Mouse (Mus musculus) midbrain, embryonic 10.5 days (tissue): ENCODE results near the gene Eps8l2. TPM values are rescaled to one million over a fixed set of nuclear protein-coding genes. Genes with fewer than 3 reads are reported as not detected.
"Not testable (repeated sequence)": the region's sequence is repeated elsewhere in the genome, so short reads cannot be mapped to it uniquely, and the experiment has no call there.

Experiments
- DNase-seq: peaks from one replicate; pipeline ENCODE4 v3.0.0-alpha.2; 2017; ENCODE audit warnings: low spot score
- H3K27ac ChIP-seq: fragments of 300-500 bp; sonication (generic); replicated peaks from 2 replicates; pipeline ENCODE4 v1.5.1; 2016; ENCODE audit warnings: mild to moderate bottlenecking
- H3K27me3 ChIP-seq: fragments of 300-500 bp; sonication (generic); 2 replicates; pipeline ENCODE4 v1.6.1; 2016; ENCODE audit warnings: low read depth, mild to moderate bottlenecking; ENCODE audit not compliant: poor library complexity, severe bottlenecking
- H3K36me3 ChIP-seq: fragments of 300-500 bp; sonication (generic); 2 replicates; pipeline ENCODE4 v1.6.1; 2016; ENCODE audit warnings: mild to moderate bottlenecking, moderate library complexity
- H3K4me1 ChIP-seq: fragments of 300-500 bp; sonication (generic); 2 replicates; pipeline ENCODE4 v1.6.1; 2016
- H3K4me3 ChIP-seq: fragments of 300-500 bp; sonication (generic); 2 replicates; pipeline ENCODE4 v1.5.1; 2016; ENCODE audit warnings: mild to moderate bottlenecking, moderate library complexity
- H3K9me3 ChIP-seq: fragments of 300-500 bp; sonication (generic); replicated peaks from 2 replicates; pipeline ENCODE4 v1.6.1; 2016; ENCODE audit warnings: mild to moderate bottlenecking
- WGBS: fragments of 180-500 bp; shearing (Covaris S2); methylation state at CpG from one replicate; pipeline ENCODE4 v1.1.7; 2016; 5-methylcytosine and 5-hydroxymethylcytosine counted together
- polyA plus RNA-seq: library from polyadenylated mRNA; unstranded; fragments of >200 nt; fragmentation: Nextera tagmentation; extraction: Ambion mirVana; gene quantifications from 2 replicates; pipeline ENCODE4 v1.2.1, GENCODE M21; 2016

Gene Eps8l2
- polyA plus RNA-seq, 1 experiment from 2014 or later, result 3.8 TPM

- 61% methylated on average over 2 of the region's 2 CpGs for WGBS
- peaks cover 14% of the 10 kb centered on the region for H3K4me1 ChIP-seq
- H3K4me3 ChIP-seq, result no peak overlapping the region
- peaks cover 30% of the 10 kb centered on the region; the same call in 1 of the 2 replicates for H3K27me3 ChIP-seq
- H3K36me3 ChIP-seq, result no peaks in the 10 kb centered on the region
- H3K27ac ChIP-seq, result no peak overlapping the region
- no peak for DNase-seq
- H3K9me3 ChIP-seq, result no peaks in the 10 kb centered on the region
Measured at GRCm38 (mm10) chr7:141387807-141388486, 49.3 kb downstream of the Eps8l2 start.

DNA sequence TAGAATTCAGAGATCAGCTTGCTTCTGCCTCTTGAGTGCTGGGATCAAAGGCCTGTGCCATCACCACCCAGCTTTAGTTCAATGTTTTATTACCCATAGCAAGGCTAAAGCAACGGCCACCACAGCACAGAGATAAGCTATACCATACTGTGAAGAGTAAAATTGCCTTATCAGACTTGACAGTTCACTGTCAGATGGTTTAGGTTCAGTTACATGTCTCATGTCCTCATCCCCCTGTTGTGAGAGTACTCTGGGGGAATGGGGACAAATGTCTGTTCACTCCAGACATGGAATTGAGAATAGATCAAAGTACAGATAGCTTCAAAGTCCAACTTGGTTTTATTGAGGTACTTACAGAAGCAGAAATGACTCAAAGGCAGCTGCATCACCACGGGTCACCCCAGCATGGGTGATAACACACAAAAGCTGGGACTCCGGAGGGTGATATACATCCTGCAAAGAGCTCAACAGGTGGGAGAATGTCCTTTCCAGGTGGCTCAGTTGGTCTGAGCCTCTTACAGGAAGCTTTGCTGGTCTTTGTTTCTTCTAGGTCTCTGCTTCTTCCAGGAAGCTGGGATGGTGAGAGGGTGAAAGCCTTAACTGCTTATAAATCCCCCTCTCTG lies 49.9 kb downstream of the Eps8l2 start:
- no peaks in the 10 kb centered on the region for H3K9me3 ChIP-seq
- no peak overlapping the region for H3K27ac ChIP-seq
- peaks cover 30% of the 10 kb centered on the region; the same call in 1 of the 2 replicates for H3K27me3 ChIP-seq
- WGBS, result 64% methylated on average over 3 of the region's 3 CpGs
- H3K4me3 ChIP-seq, result no peak overlapping the region
- no peak for DNase-seq
- no peaks in the 10 kb centered on the region for H3K36me3 ChIP-seq
- peaks cover 20% of the 10 kb centered on the region for H3K4me1 ChIP-seq

- H3K4me3 ChIP-seq, result 0 out of 2 replicates have a peak overlapping the region, but pooled peaks have one; percentile 80
- H3K27me3 ChIP-seq, result peaks cover 30% of the 10 kb centered on the region; the same call in 1 of the 2 replicates
- no peaks in the 10 kb centered on the region for H3K9me3 ChIP-seq
- H3K36me3 ChIP-seq, result 0 out of 2 replicates have a peak, but pooled peaks cover under 1% of the 10 kb centered on the region
- H3K4me1 ChIP-seq, result peaks cover 21% of the 10 kb centered on the region
- 62% methylated on average over 9 of the region's 9 CpGs for WGBS
- no peak for DNase-seq
- H3K27ac ChIP-seq, result no peak overlapping the region
Measured at GRCm38 (mm10) chr7:141390326-141391259, 51.9 kb downstream of the Eps8l2 start.

GRCm38 (mm10) chr7:141391625-141392551 lies 53.2 kb downstream of the Eps8l2 start, which contains the start of gene Taldo1:
Gene Taldo1 (plus strand): TSS chr7:141392199.
- peak; percentile 97 for DNase-seq
- no peaks in the 10 kb centered on the region for H3K9me3 ChIP-seq
- H3K27ac ChIP-seq, result peak within 1 kb of the TSS; percentile 88
- H3K27me3 ChIP-seq, result peaks cover 30% of the 10 kb centered on the region; the same call in 1 of the 2 replicates
- peaks cover 13% of the 10 kb centered on the region for H3K36me3 ChIP-seq
- H3K4me3 ChIP-seq, result peak within 1 kb of the TSS; percentile 80
- peaks cover 21% of the 10 kb centered on the region for H3K4me1 ChIP-seq
- under 1% methylated on average over 57 of the region's 57 CpGs for WGBS

GRCm38 (mm10) chr7:141392552-141393222 lies 54.0 kb downstream of the Eps8l2 start:
- peak overlapping the region; percentile 88 for H3K27ac ChIP-seq
- no peak for DNase-seq
- WGBS, result 37% methylated on average over 9 of the region's 9 CpGs

DNA sequence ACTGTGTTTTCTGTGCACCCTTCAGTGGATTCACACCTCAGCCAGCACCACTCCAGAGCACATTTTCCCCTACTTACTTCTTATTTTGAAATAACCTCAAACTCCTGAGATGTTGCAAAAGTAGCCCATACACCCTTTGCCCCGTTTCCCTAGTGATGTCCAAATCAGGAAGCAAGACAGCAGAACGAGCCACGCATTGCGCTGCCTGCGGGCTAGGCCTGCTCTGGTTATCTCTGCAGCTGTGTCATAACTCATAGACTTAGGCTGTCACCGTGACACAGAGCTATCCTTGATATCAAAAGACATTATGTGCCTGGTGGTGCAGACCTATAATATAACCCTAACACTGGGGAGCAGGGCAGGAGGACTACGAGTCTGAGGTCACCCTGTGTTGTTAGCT lies 55.5 kb downstream of the Eps8l2 start:
- peaks cover 33% of the 10 kb centered on the region for H3K36me3 ChIP-seq
- DNase-seq, result no peak
- 90% methylated on average over 7 of the region's 7 CpGs for WGBS
- no peaks in the 10 kb centered on the region for H3K9me3 ChIP-seq
- peaks cover 22% of the 10 kb centered on the region; the same call in 1 of the 2 replicates for H3K27me3 ChIP-seq
- no peak overlapping the region for H3K4me3 ChIP-seq
- H3K4me1 ChIP-seq, result peaks cover 21% of the 10 kb centered on the region
- H3K27ac ChIP-seq, result no peak overlapping the region

More at GRCm38 (mm10) chr7:141392552-141393222, 54.0 kb downstream of the Eps8l2 start:
- H3K9me3 ChIP-seq, result no peaks in the 10 kb centered on the region
- peaks cover 30% of the 10 kb centered on the region; the same call in 1 of the 2 replicates for H3K27me3 ChIP-seq
- peaks cover 21% of the 10 kb centered on the region for H3K4me1 ChIP-seq
- peaks cover 18% of the 10 kb centered on the region for H3K36me3 ChIP-seq
- H3K4me3 ChIP-seq, result peak overlapping the region; percentile 80

DNA sequence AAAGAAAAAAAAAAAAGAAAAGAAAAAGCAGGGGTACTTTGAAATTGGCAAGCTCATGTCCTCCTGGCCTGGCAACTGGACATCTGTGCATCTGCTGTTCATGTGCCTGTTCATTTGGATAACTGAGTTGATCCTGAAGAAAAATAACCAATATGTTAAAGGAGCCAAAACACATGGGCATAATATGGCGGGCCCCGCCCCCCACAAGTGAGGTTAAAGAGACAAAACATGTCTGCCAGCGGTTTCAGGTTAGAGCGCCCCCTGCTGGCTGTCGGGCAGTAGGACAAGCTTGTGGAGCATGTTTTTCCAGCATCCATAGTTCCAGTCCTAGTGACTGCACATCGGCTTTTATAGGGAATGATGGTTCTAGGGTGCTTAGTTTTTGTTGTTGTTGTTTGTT lies 56.1 kb downstream of the Eps8l2 start:
- peak; percentile 80 for DNase-seq
- H3K9me3 ChIP-seq, result no peaks in the 10 kb centered on the region
- 18% methylated on average over 6 of the region's 6 CpGs for WGBS

DNA sequence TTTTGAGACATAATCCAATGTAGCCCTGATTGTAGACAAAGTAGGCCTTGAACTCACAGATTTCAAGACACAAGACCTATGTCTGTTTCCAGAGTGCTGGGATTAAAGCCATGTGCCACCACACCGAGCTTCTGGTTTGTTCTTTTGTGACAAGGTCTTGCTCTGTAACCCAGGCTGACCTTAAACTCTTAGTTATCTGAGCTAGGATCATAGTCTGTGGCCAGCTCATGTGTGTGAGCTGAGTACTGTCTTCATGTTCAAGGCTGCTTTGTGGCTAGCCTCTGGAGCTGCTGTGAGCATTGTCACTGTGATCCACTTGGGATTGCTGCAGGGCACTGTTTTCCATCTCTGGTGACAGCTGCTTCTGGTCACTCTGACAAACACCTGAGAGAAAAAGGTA lies 56.7 kb downstream of the Eps8l2 start:
- H3K27me3 ChIP-seq, result peaks cover 11% of the 10 kb centered on the region; the same call in 1 of the 2 replicates

More for the DNA sequence above, 56.1 kb downstream of the Eps8l2 start:
- Histone ChIP-seq H3K27me3 (peaks cover 16% of the 10 kb centered on the region; the same call in 1 of the 2 replicates), H3K36me3 (peaks cover 39% of the 10 kb centered on the region), H3K27ac (no peak overlapping the region), H3K4me1 (peaks cover 21% of the 10 kb centered on the region), H3K4me3 (no peak overlapping the region)

GRCm38 (mm10) chr7:141403305-141403704 lies 64.6 kb downstream of the Eps8l2 start:
- peak; percentile 54 for DNase-seq
- Histone ChIP-seq H3K27me3 (no peaks in the 10 kb centered on the region), H3K27ac (no peak overlapping the region), H3K36me3 (peaks cover 70% of the 10 kb centered on the region), H3K4me1 (no peaks in the 10 kb centered on the region), H3K4me3 (peak overlapping the region; percentile 9; the same call in 1 of the 2 replicates), H3K9me3 (no peaks in the 10 kb centered on the region)
- 51% methylated on average over 5 of the region's 5 CpGs for WGBS

More for the DNA sequence above, 56.7 kb downstream of the Eps8l2 start:
- Histone ChIP-seq H3K4me3 (no peak overlapping the region), H3K9me3 (no peaks in the 10 kb centered on the region), H3K4me1 (peaks cover 21% of the 10 kb centered on the region), H3K36me3 (peaks cover 45% of the 10 kb centered on the region), H3K27ac (no peak overlapping the region)
- DNase-seq, result no peak
- 71% methylated on average over 1 of the region's 1 CpGs for WGBS

DNA sequence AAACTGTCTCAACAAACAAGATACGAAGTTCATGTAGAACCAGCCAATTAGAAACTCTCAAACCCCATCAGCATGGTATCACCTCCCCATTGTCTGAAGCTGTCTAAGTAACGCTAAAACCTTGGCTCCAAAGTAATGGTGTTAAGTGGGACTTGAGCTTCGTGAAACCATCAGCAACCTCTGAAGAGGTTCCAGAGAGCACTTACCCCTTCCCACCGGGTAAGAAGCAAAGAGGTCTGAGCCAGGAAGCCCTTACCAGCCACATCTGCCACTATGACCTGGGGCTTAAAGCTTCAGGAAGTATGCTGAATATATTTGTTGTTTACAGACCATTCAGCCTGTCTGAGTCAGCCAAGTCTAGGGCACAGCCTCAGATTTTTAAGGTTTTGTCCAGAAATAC lies 66.8 kb downstream of the Eps8l2 start:
- no peak for DNase-seq
- H3K27me3 ChIP-seq, result no peaks in the 10 kb centered on the region
- WGBS, result 82% methylated on average over 4 of the region's 4 CpGs
- H3K27ac ChIP-seq, result no peak overlapping the region
- H3K9me3 ChIP-seq, result no peaks in the 10 kb centered on the region
- H3K36me3 ChIP-seq, result peaks cover 70% of the 10 kb centered on the region
- H3K4me1 ChIP-seq, result peaks cover 6% of the 10 kb centered on the region
- H3K4me3 ChIP-seq, result no peak overlapping the region

- H3K4me3 ChIP-seq, H3K9me3 ChIP-seq, H3K27ac ChIP-seq, H3K4me1 ChIP-seq, H3K27me3 ChIP-seq, DNase-seq: not testable (repeated sequence)
- H3K36me3 ChIP-seq, result peaks cover 53% of the 10 kb centered on the region
- 96% methylated on average over 7 of the region's 7 CpGs for WGBS
Measured at GRCm38 (mm10) chr7:141407670-141408069, 69.0 kb downstream of the Eps8l2 start.
